9 mouse cellular contexts compared by ENCODE assay signal in genomic region chr11:119435880-119436872, GRCm38 (mm10). TPM values are rescaled to one million over a fixed set of nuclear protein-coding genes. Genes with fewer than 3 reads are reported as not detected.
DNase-seq lines count a peak whose midpoint lies in the region; ATAC-seq and TF ChIP-seq lines count a peak whose summit lies in the region.
"Had no signal": no experiment of that assay in that cellular context is flagged by ENCODE, and none has a peak within 500 bp of the region (broad histone marks: within the 10 kb centered on the region; RNA-seq: fewer than 3 reads in every experiment).

No protein-coding gene starts in this region.

- no peak overlapping the region for H3K4me3 ChIP-seq in forebrain, postnatal 0 days (ENCODE audit: low read depth, low read length)
- no peak overlapping the region for H3K4me3 ChIP-seq in forebrain, embryonic 15.5 days
- H3K4me3 ChIP-seq in neural tube, embryonic 15.5 days (replicated peaks), result no peak overlapping the region
- H3K4me3 ChIP-seq: limb, embryonic 15.5 days had no signal

- no peak overlapping the region for H3K27ac ChIP-seq in forebrain, postnatal 0 days (ENCODE audit: low read depth, low read length)
- no peak overlapping the region for H3K27ac ChIP-seq in forebrain, embryonic 15.5 days (replicated peaks)
- no peak overlapping the region for H3K27ac ChIP-seq in neural tube, embryonic 15.5 days (replicated peaks)
- H3K27ac ChIP-seq: limb, embryonic 15.5 days had no signal

- no peak overlapping the region for H3K9ac ChIP-seq in forebrain, postnatal 0 days
- no peak overlapping the region for H3K9ac ChIP-seq in forebrain, embryonic 15.5 days (replicated peaks)
- no peak overlapping the region for H3K9ac ChIP-seq in neural tube, embryonic 15.5 days (replicated peaks)
- H3K9ac ChIP-seq: limb, embryonic 15.5 days had no signal

- TF ChIP-seq CTCF in forebrain, postnatal 0 days (IDR thresholded peaks at IDR 0.05; ENCODE audit: low read depth), result peak; percentile 50

- no peaks in the 10 kb centered on the region for H3K27me3 ChIP-seq in forebrain, postnatal 0 days (ENCODE audit: insufficient read depth, low read length)
- H3K27me3 ChIP-seq in forebrain, embryonic 15.5 days, result no peaks in the 10 kb centered on the region
- H3K27me3 ChIP-seq in neural tube, embryonic 15.5 days (replicated peaks), result no peaks in the 10 kb centered on the region
- H3K27me3 ChIP-seq: limb, embryonic 15.5 days had no signal

- ATAC-seq in forebrain, postnatal 0 days, result no peak
- no peak for ATAC-seq in forebrain, embryonic 15.5 days (replicated peaks)
- ATAC-seq in neural tube, embryonic 15.5 days (ENCODE audit: low FRiP score), result no peak

- no peaks in the 10 kb centered on the region for H3K36me3 ChIP-seq in forebrain, postnatal 0 days (ENCODE audit: insufficient read depth)
- H3K36me3 ChIP-seq in forebrain, embryonic 15.5 days, result no peaks in the 10 kb centered on the region
- no peaks in the 10 kb centered on the region for H3K36me3 ChIP-seq in neural tube, embryonic 15.5 days

- no peaks in the 10 kb centered on the region for H3K9me3 ChIP-seq in forebrain, postnatal 0 days (ENCODE audit: low read length)
- no peaks in the 10 kb centered on the region for H3K9me3 ChIP-seq in forebrain, embryonic 15.5 days
- no peaks in the 10 kb centered on the region for H3K9me3 ChIP-seq in neural tube, embryonic 15.5 days (replicated peaks)
- H3K9me3 ChIP-seq: limb, embryonic 15.5 days had no signal

- no peak overlapping the region for H3K4me2 ChIP-seq in forebrain, postnatal 0 days (ENCODE audit: low read depth)
- H3K4me2 ChIP-seq in forebrain, embryonic 15.5 days (replicated peaks), result no peak overlapping the region
- no peak overlapping the region for H3K4me2 ChIP-seq in neural tube, embryonic 15.5 days
- H3K4me2 ChIP-seq: limb, embryonic 15.5 days had no signal

- DNase-seq in forebrain, postnatal 0 days, result peak; percentile 16
- DNase-seq in neural tube, embryonic 10.5 days (ENCODE audit: extremely low spot score, low spot score), result peak; percentile 15
- DNase-seq in kidney, postnatal 36 days, result peak; percentile 68 to 77
- peak; percentile 58 to 76 for DNase-seq in spleen, postnatal 4 days (ENCODE audit: low spot score in 2 of 2)
- no peak for DNase-seq in adrenal gland, postnatal 4 days (ENCODE audit: low spot score in 2 of 2)
- DNase-seq in cerebellum, adult 11 months, result no peak

- no peaks in the 10 kb centered on the region for H3K4me1 ChIP-seq in forebrain, postnatal 0 days (ENCODE audit: insufficient read depth)
- H3K4me1 ChIP-seq in forebrain, embryonic 15.5 days, result no peaks in the 10 kb centered on the region
- H3K4me1 ChIP-seq in neural tube, embryonic 15.5 days, result no peaks in the 10 kb centered on the region
- H3K4me1 ChIP-seq: limb, embryonic 15.5 days had no signal

- WGBS in forebrain, postnatal 0 days, result 78% methylated on average over 19 of the region's 19 CpGs
- WGBS in forebrain, embryonic 15.5 days, result 82% methylated on average over 19 of the region's 19 CpGs
- WGBS in neural tube, embryonic 15.5 days, result 78% methylated on average over 19 of the region's 19 CpGs

RNA-seq across cellular contexts. Expression of gene Rnf213, which starts 43.3 kb away (rescaled TPM):
- total RNA-seq in forebrain, postnatal 0 days (2014; rRNA removed), result 5.1 and 8.6 TPM in 2 replicates
- polyA plus RNA-seq in forebrain, postnatal 0 days (2015; fragmentation: Nextera tagmentation; extraction: Ambion mirVana), result 0.78 and 1.1 TPM in 2 replicates
- polyA plus RNA-seq in forebrain, embryonic 15.5 days (2015; fragmentation: Nextera tagmentation; extraction: Ambion mirVana), result 0.75 and 1.4 TPM in 2 replicates
- polyA plus RNA-seq in neural tube, embryonic 15.5 days (2015; fragmentation: Nextera tagmentation; extraction: Ambion mirVana), result 1.1 and 3.9 TPM in 2 replicates
- 10 to 100 TPM; 29.1 to 31.6 TPM for total RNA-seq in adrenal gland, postnatal 4 days (2021)

RNA-seq across cellular contexts. Expression of gene Endov, which starts 55.0 kb away (rescaled TPM):
- total RNA-seq in forebrain, postnatal 0 days (2014; rRNA removed), result 35.6 and 42.8 TPM in 2 replicates
- 15.2 and 16.9 TPM in 2 replicates for polyA plus RNA-seq in forebrain, postnatal 0 days (2015; fragmentation: Nextera tagmentation; extraction: Ambion mirVana)
- polyA plus RNA-seq in forebrain, embryonic 15.5 days (2015; fragmentation: Nextera tagmentation; extraction: Ambion mirVana), result 17.3 and 18.5 TPM in 2 replicates
- polyA plus RNA-seq in neural tube, embryonic 15.5 days (2015; fragmentation: Nextera tagmentation; extraction: Ambion mirVana), result 15.1 and 15.8 TPM in 2 replicates
- total RNA-seq in adrenal gland, postnatal 4 days (2021), result 10 to 100 TPM; 37.1 to 38.2 TPM

Comparison
In these comparisons a context has a peak if more than half of its experiments do, and no peak if none do; other contexts are left out.
1. DNase-seq: peak in forebrain, postnatal 0 days (single experiment), neural tube, embryonic 10.5 days (single experiment), kidney, postnatal 36 days (2 of 2) and spleen, postnatal 4 days (2 of 2); none in adrenal gland, postnatal 4 days (0 of 2) and cerebellum, adult 11 months (single experiment).